Mouse (Mus musculus) C2C12 (cell line): Measurements from ENCODE around the gene Acp7. TPM values are rescaled to one million over a fixed set of nuclear protein-coding genes. Genes with fewer than 3 reads are reported as not detected.

Experiments used
- H3K27me3 ChIP-seq: one replicate; pipeline ENCODE4 v1.6.1; 2011; ENCODE audit not compliant: control insufficient read depth, insufficient read depth, insufficient read length
- H3K36me3 ChIP-seq: one replicate; pipeline ENCODE4 v1.6.1; 2011; ENCODE audit not compliant: control insufficient read depth, insufficient read depth
- H3K4me3 ChIP-seq: one replicate; pipeline ENCODE4 v1.5.1; 2011; ENCODE audit warnings: mild to moderate bottlenecking, control low read depth; ENCODE audit not compliant: poor library complexity, insufficient read depth, severe bottlenecking
- H3K79me2 ChIP-seq: one replicate; pipeline ENCODE4 v1.6.1; 2011; ENCODE audit not compliant: control insufficient read depth, insufficient read depth
- H3K79me3 ChIP-seq: one replicate; pipeline ENCODE4 v1.6.1; 2011; ENCODE audit warnings: low read depth, control low read depth
- H3ac ChIP-seq: one replicate; pipeline ENCODE3; 2011; ENCODE audit warnings: low read depth; ENCODE audit not compliant: control insufficient read depth, insufficient read length
- CEBPB ChIP-seq: IDR thresholded peaks from one replicate; pipeline ENCODE4 v1.6.1; 2011; ENCODE audit warnings: low read depth, mild to moderate bottlenecking, control low read depth, moderate library complexity
- CTCF ChIP-seq: IDR thresholded peaks from one replicate; pipeline ENCODE4 v1.5.1; 2011; ENCODE audit not compliant: control insufficient read depth, insufficient read depth, insufficient read length
- FOSL1 ChIP-seq: IDR thresholded peaks from one replicate; pipeline ENCODE4 v1.8.0; 2011; ENCODE audit warnings: mild to moderate bottlenecking, low read length; ENCODE audit not compliant: poor library complexity, insufficient read depth, severe bottlenecking
- MAX ChIP-seq: IDR thresholded peaks from one replicate; pipeline ENCODE4 v1.6.1; 2011; ENCODE audit warnings: mild to moderate bottlenecking, control low read depth
- MYOD1 ChIP-seq: IDR thresholded peaks from one replicate; pipeline ENCODE4 v1.6.1; 2011; ENCODE audit warnings: low read depth; ENCODE audit not compliant: control insufficient read depth, insufficient read length
- MYOG ChIP-seq: IDR thresholded peaks from one replicate; pipeline ENCODE4 v1.6.1; 2011; ENCODE audit not compliant: control insufficient read depth, insufficient read length; ENCODE audit errors: extremely low read depth
- USF1 ChIP-seq: IDR thresholded peaks from one replicate; pipeline ENCODE4 v1.6.1; 2011; ENCODE audit warnings: low read depth, mild to moderate bottlenecking, control low read depth, moderate library complexity
- polyA plus RNA-seq: library from polyadenylated mRNA; unstranded; fragments of >200 nt; fragmentation: generic; extraction: Trizol; gene quantifications from one replicate; pipeline ENCODE4 v1.2.1, GENCODE M21; 2012; ENCODE audit warnings: missing spikeins

Gene Acp7
- polyA plus RNA-seq, 1 experiment, result not detected

GRCm38 (mm10) chr7:28584468-28584867 is 46.7 kb downstream of the Acp7 start:
- Histone ChIP-seq H3ac (no peak overlapping the region), H3K27me3 (no peaks in the 10 kb centered on the region), H3K4me3 (no peak overlapping the region), H3K79me3 (peaks cover 25% of the 10 kb centered on the region), H3K36me3 (no peaks in the 10 kb centered on the region), H3K79me2 (peaks cover 98% of the 10 kb centered on the region)
- no peak for TF ChIP-seq FOSL1
- no peak for TF ChIP-seq MYOD1
- no peak for TF ChIP-seq CTCF
- TF ChIP-seq CEBPB, result no peak
- no peak for TF ChIP-seq MYOG
- no peak for TF ChIP-seq USF1
- TF ChIP-seq MAX, result no peak

GRCm38 (mm10) chr7:28583570-28584344 is 47.4 kb downstream of the Acp7 start:
- H3ac ChIP-seq, result no peak overlapping the region
- H3K79me3 ChIP-seq, result peaks cover 22% of the 10 kb centered on the region
- TF ChIP-seq MYOG (no peak), FOSL1 (no peak), MAX (no peak), CEBPB (no peak), CTCF (no peak), MYOD1 (no peak), USF1 (no peak)
- H3K79me2 ChIP-seq, result peaks cover 94% of the 10 kb centered on the region
- H3K4me3 ChIP-seq, result no peak overlapping the region
- no peaks in the 10 kb centered on the region for H3K36me3 ChIP-seq
- no peaks in the 10 kb centered on the region for H3K27me3 ChIP-seq

GRCm38 (mm10) chr7:28582841-28583240 is 48.3 kb downstream of the Acp7 start:
- H3K27me3 ChIP-seq, result no peaks in the 10 kb centered on the region
- no peak overlapping the region for H3ac ChIP-seq
- TF ChIP-seq CEBPB, result no peak
- peaks cover 94% of the 10 kb centered on the region for H3K79me2 ChIP-seq
- peaks cover 22% of the 10 kb centered on the region for H3K79me3 ChIP-seq
- no peak overlapping the region for H3K4me3 ChIP-seq
- H3K36me3 ChIP-seq, result no peaks in the 10 kb centered on the region

GRCm38 (mm10) chr7:28581721-28582120 is 49.4 kb downstream of the Acp7 start:
- peaks cover 24% of the 10 kb centered on the region for H3K79me3 ChIP-seq
- H3K36me3 ChIP-seq, result no peaks in the 10 kb centered on the region
- no peak overlapping the region for H3ac ChIP-seq
- H3K27me3 ChIP-seq, result no peaks in the 10 kb centered on the region
- no peak overlapping the region for H3K4me3 ChIP-seq
- no peak for TF ChIP-seq FOSL1
- TF ChIP-seq CTCF, result no peak
- no peak for TF ChIP-seq CEBPB
- no peak for TF ChIP-seq MYOD1
- no peak for TF ChIP-seq USF1
- no peak for TF ChIP-seq MAX
- no peak for TF ChIP-seq MYOG
- H3K79me2 ChIP-seq, result peaks cover 94% of the 10 kb centered on the region

GRCm38 (mm10) chr7:28579826-28580225 is 51.3 kb downstream of the Acp7 start:
- peaks cover 94% of the 10 kb centered on the region for H3K79me2 ChIP-seq
- H3ac ChIP-seq, result no peak overlapping the region
- no peak overlapping the region for H3K4me3 ChIP-seq
- no peaks in the 10 kb centered on the region for H3K27me3 ChIP-seq
- H3K79me3 ChIP-seq, result peaks cover 25% of the 10 kb centered on the region
- no peaks in the 10 kb centered on the region for H3K36me3 ChIP-seq
- TF ChIP-seq MAX, result no peak
- no peak for TF ChIP-seq USF1
- TF ChIP-seq MYOG, result no peak

- Histone ChIP-seq H3K79me3 (peaks cover 23% of the 10 kb centered on the region), H3K36me3 (no peaks in the 10 kb centered on the region), H3K27me3 (no peaks in the 10 kb centered on the region), H3K79me2 (peaks cover 94% of the 10 kb centered on the region), H3K4me3 (no peak overlapping the region), H3ac (no peak overlapping the region)
- TF ChIP-seq MYOD1 (no peak), USF1 (no peak), MAX (no peak), MYOG (no peak), CTCF (no peak), FOSL1 (no peak), CEBPB (no peak)
Observed at GRCm38 (mm10) chr7:28578543-28579053, 52.5 kb downstream of the Acp7 start.
